Mouse (Mus musculus): ENCODE results near the gene Tnks1bp1. TPM values are rescaled to one million over a fixed set of nuclear protein-coding genes. Genes with fewer than 3 reads are reported as not detected.

Tnks1bp1 gene
- 11.7 and 15.3 TPM in 2 replicates for polyA plus RNA-seq (2014; fragmentation: Nextera tagmentation; extraction: Ambion mirVana)

- Histone ChIP-seq H3K4me3 (ENCODE audit: low read depth, low read length) (peak within 1 kb of the TSS; percentile 59), H3K4me1 (replicated peaks; ENCODE audit: control insufficient read depth, insufficient read depth, low read length) (peaks cover 35% of the 10 kb centered on the region), H3K36me3 (ENCODE audit: control insufficient read depth, insufficient read depth, low read length) (peaks cover 52% of the 10 kb centered on the region), H3K9me3 (ENCODE audit: control insufficient read depth, low read length) (no peaks in the 10 kb centered on the region), H3K9ac (ENCODE audit: low read length) (peak within 1 kb of the TSS; percentile 52), H3K27ac (ENCODE audit: low read depth) (peak within 1 kb of the TSS; percentile 90), H3K4me2 (ENCODE audit: low read length) (peak within 1 kb of the TSS; percentile 61), H3K27me3 (replicated peaks; ENCODE audit: control insufficient read depth, insufficient read depth, low read length) (no peaks in the 10 kb centered on the region)
- under 1% methylated on average over 41 of the region's 42 CpGs for WGBS
- DNase-seq (ENCODE audit: low spot score) (peak; percentile 98), ATAC-seq (replicated peaks; ENCODE audit: low FRiP score, low TSS enrichment, low read depth) (peak; percentile 87)
These were observed at the start of gene Tnks1bp1 for GRCm38 (mm10) chr2:85047596-85048167. Gene Tnks1bp1, plus strand, starts transcription at chr2:85048022.

- no peaks in the 10 kb centered on the region for H3K27me3 ChIP-seq (replicated peaks; ENCODE audit: control insufficient read depth, insufficient read depth, low read length)
- H3K4me1 ChIP-seq (replicated peaks; ENCODE audit: control insufficient read depth, insufficient read depth, low read length), result no peaks in the 10 kb centered on the region
- no peak overlapping the region for H3K4me3 ChIP-seq (ENCODE audit: low read depth, low read length)
- no peaks in the 10 kb centered on the region for H3K9me3 ChIP-seq (ENCODE audit: control insufficient read depth, low read length)
- WGBS, result 77% methylated on average over 3 of the region's 3 CpGs
- H3K4me2 ChIP-seq (ENCODE audit: low read length), result no peak overlapping the region
- no peaks in the 10 kb centered on the region for H3K36me3 ChIP-seq (ENCODE audit: control insufficient read depth, insufficient read depth, low read length)
- peak overlapping the region; percentile 41; the same call in 1 of the 2 replicates for H3K27ac ChIP-seq (ENCODE audit: low read depth)
- no peak overlapping the region for H3K9ac ChIP-seq (ENCODE audit: low read length)
- ATAC-seq (replicated peaks; ENCODE audit: low FRiP score, low TSS enrichment, low read depth), result no peak
- DNase-seq (ENCODE audit: low spot score), result no peak
These were observed 48.2 kb upstream of the Tnks1bp1 start for GRCm38 (mm10) chr2:84999486-85000181.

- no peaks in the 10 kb centered on the region for H3K9me3 ChIP-seq (ENCODE audit: control insufficient read depth, low read length)
- no peaks in the 10 kb centered on the region for H3K4me1 ChIP-seq (replicated peaks; ENCODE audit: control insufficient read depth, insufficient read depth, low read length)
- H3K4me3 ChIP-seq (ENCODE audit: low read depth, low read length), result no peak overlapping the region
- H3K27ac ChIP-seq (ENCODE audit: low read depth), result no peak overlapping the region
- DNase-seq (ENCODE audit: low spot score) (no peak), ATAC-seq (replicated peaks; ENCODE audit: low FRiP score, low TSS enrichment, low read depth) (0 out of 2 replicates have a peak, but pooled peaks have one; percentile 16)
- H3K36me3 ChIP-seq (ENCODE audit: control insufficient read depth, insufficient read depth, low read length), result no peaks in the 10 kb centered on the region
- H3K9ac ChIP-seq (ENCODE audit: low read length), result no peak overlapping the region
- WGBS, result 67% methylated on average over 13 of the region's 13 CpGs
- H3K27me3 ChIP-seq (replicated peaks; ENCODE audit: control insufficient read depth, insufficient read depth, low read length), result no peaks in the 10 kb centered on the region
- H3K4me2 ChIP-seq (ENCODE audit: low read length), result no peak overlapping the region
These were observed 46.3 kb upstream of the Tnks1bp1 start for GRCm38 (mm10) chr2:85001497-85001896.

- H3K4me3 ChIP-seq (ENCODE audit: low read depth, low read length), result no peak overlapping the region
- no peaks in the 10 kb centered on the region for H3K27me3 ChIP-seq (replicated peaks; ENCODE audit: control insufficient read depth, insufficient read depth, low read length)
- no peaks in the 10 kb centered on the region for H3K9me3 ChIP-seq (ENCODE audit: control insufficient read depth, low read length)
- H3K27ac ChIP-seq (ENCODE audit: low read depth), result no peak overlapping the region
- no peak overlapping the region for H3K4me2 ChIP-seq (ENCODE audit: low read length)
- WGBS, result 56% methylated on average over 8 of the region's 8 CpGs
- ATAC-seq (replicated peaks; ENCODE audit: low FRiP score, low TSS enrichment, low read depth) (no peak), DNase-seq (ENCODE audit: low spot score) (no peak)
- H3K36me3 ChIP-seq (ENCODE audit: control insufficient read depth, insufficient read depth, low read length), result no peaks in the 10 kb centered on the region
- no peaks in the 10 kb centered on the region for H3K4me1 ChIP-seq (replicated peaks; ENCODE audit: control insufficient read depth, insufficient read depth, low read length)
- no peak overlapping the region for H3K9ac ChIP-seq (ENCODE audit: low read length)
These were observed 45.2 kb upstream of the Tnks1bp1 start for GRCm38 (mm10) chr2:85002575-85002974.

GRCm38 (mm10) chr2:85004341-85004740, 43.5 kb upstream of the Tnks1bp1 start:
- Histone ChIP-seq H3K27me3 (replicated peaks; ENCODE audit: control insufficient read depth, insufficient read depth, low read length) (no peaks in the 10 kb centered on the region), H3K4me1 (replicated peaks; ENCODE audit: control insufficient read depth, insufficient read depth, low read length) (no peaks in the 10 kb centered on the region), H3K4me3 (ENCODE audit: low read depth, low read length) (no peak overlapping the region), H3K27ac (ENCODE audit: low read depth) (no peak overlapping the region), H3K9me3 (ENCODE audit: control insufficient read depth, low read length) (no peaks in the 10 kb centered on the region), H3K9ac (ENCODE audit: low read length) (no peak overlapping the region), H3K4me2 (ENCODE audit: low read length) (no peak overlapping the region), H3K36me3 (ENCODE audit: control insufficient read depth, insufficient read depth, low read length) (no peaks in the 10 kb centered on the region)
- DNase-seq (ENCODE audit: low spot score) (no peak), ATAC-seq (replicated peaks; ENCODE audit: low FRiP score, low TSS enrichment, low read depth) (no peak)
- 82% methylated on average over 4 of the region's 4 CpGs for WGBS

GRCm38 (mm10) chr2:85006600-85006999, 41.2 kb upstream of the Tnks1bp1 start:
- 73% methylated on average over 7 of the region's 7 CpGs for WGBS

GRCm38 (mm10) chr2:85007729-85008128, 40.1 kb upstream of the Tnks1bp1 start:
- Histone ChIP-seq H3K9ac (ENCODE audit: low read length) (no peak overlapping the region), H3K4me3 (ENCODE audit: low read depth, low read length) (no peak overlapping the region), H3K9me3 (ENCODE audit: control insufficient read depth, low read length) (no peaks in the 10 kb centered on the region), H3K27me3 (replicated peaks; ENCODE audit: control insufficient read depth, insufficient read depth, low read length) (no peaks in the 10 kb centered on the region), H3K27ac (ENCODE audit: low read depth) (no peak overlapping the region), H3K4me1 (replicated peaks; ENCODE audit: control insufficient read depth, insufficient read depth, low read length) (peaks cover 7% of the 10 kb centered on the region; the same call in 1 of the 2 replicates), H3K4me2 (ENCODE audit: low read length) (no peak overlapping the region), H3K36me3 (ENCODE audit: control insufficient read depth, insufficient read depth, low read length) (no peaks in the 10 kb centered on the region)
- DNase-seq (ENCODE audit: low spot score), result no peak
- 33% methylated on average over 4 of the region's 4 CpGs for WGBS
- no peak for ATAC-seq (replicated peaks; ENCODE audit: low FRiP score, low TSS enrichment, low read depth)

More at GRCm38 (mm10) chr2:85006600-85006999, 41.2 kb upstream of the Tnks1bp1 start:
- ATAC-seq (replicated peaks; ENCODE audit: low FRiP score, low TSS enrichment, low read depth) (no peak), DNase-seq (ENCODE audit: low spot score) (no peak)
- no peaks in the 10 kb centered on the region for H3K27me3 ChIP-seq (replicated peaks; ENCODE audit: control insufficient read depth, insufficient read depth, low read length)
- H3K4me2 ChIP-seq (ENCODE audit: low read length), result no peak overlapping the region
- no peaks in the 10 kb centered on the region for H3K36me3 ChIP-seq (ENCODE audit: control insufficient read depth, insufficient read depth, low read length)
- H3K9me3 ChIP-seq (ENCODE audit: control insufficient read depth, low read length), result no peaks in the 10 kb centered on the region
- peaks cover 4% of the 10 kb centered on the region; the same call in 1 of the 2 replicates for H3K4me1 ChIP-seq (replicated peaks; ENCODE audit: control insufficient read depth, insufficient read depth, low read length)
- H3K27ac ChIP-seq (ENCODE audit: low read depth), result no peak overlapping the region
- H3K4me3 ChIP-seq (ENCODE audit: low read depth, low read length), result no peak overlapping the region
- H3K9ac ChIP-seq (ENCODE audit: low read length), result no peak overlapping the region

GRCm38 (mm10) chr2:85009212-85009611, 38.6 kb upstream of the Tnks1bp1 start:
- Histone ChIP-seq H3K9ac (ENCODE audit: low read length) (no peak overlapping the region), H3K27me3 (replicated peaks; ENCODE audit: control insufficient read depth, insufficient read depth, low read length) (no peaks in the 10 kb centered on the region), H3K36me3 (ENCODE audit: control insufficient read depth, insufficient read depth, low read length) (no peaks in the 10 kb centered on the region), H3K4me1 (replicated peaks; ENCODE audit: control insufficient read depth, insufficient read depth, low read length) (peaks cover 7% of the 10 kb centered on the region; the same call in 1 of the 2 replicates), H3K9me3 (ENCODE audit: control insufficient read depth, low read length) (no peaks in the 10 kb centered on the region), H3K4me3 (ENCODE audit: low read depth, low read length) (no peak overlapping the region), H3K4me2 (ENCODE audit: low read length) (no peak overlapping the region), H3K27ac (ENCODE audit: low read depth) (peak overlapping the region; percentile 2; the same call in 1 of the 2 replicates)
- ATAC-seq (replicated peaks; ENCODE audit: low FRiP score, low TSS enrichment, low read depth) (peak; percentile 51), DNase-seq (ENCODE audit: low spot score) (no peak)
- 47% methylated on average over 2 of the region's 2 CpGs for WGBS

All from intestine, embryonic 14.5 days (tissue).